Mouse (Mus musculus): ENCODE measurements around the gene Trafd1.

Trafd1 gene

GRCm38 (mm10) chr5:121385461-121386119 is at the start of gene Trafd1:
Gene Trafd1, minus strand, starts transcription at chr5:121385632.
- TF ChIP-seq GATA4 (IDR thresholded peaks at IDR 0.05; ENCODE audit: insufficient replicate concordance, low read length), result no peak

GRCm38 (mm10) chr5:121428954-121429353 is 43.5 kb upstream of the Trafd1 start:
- no peak for TF ChIP-seq GATA4 (IDR thresholded peaks at IDR 0.05; ENCODE audit: insufficient replicate concordance, low read length)

- TF ChIP-seq GATA4 (IDR thresholded peaks at IDR 0.05; ENCODE audit: insufficient replicate concordance, low read length), result no peak
Observed at GRCm38 (mm10) chr5:121423297-121423696, 37.9 kb upstream of the Trafd1 start.

- TF ChIP-seq GATA4 (IDR thresholded peaks at IDR 0.05; ENCODE audit: insufficient replicate concordance, low read length), result no peak
Observed at GRCm38 (mm10) chr5:121422787-121423186, 37.4 kb upstream of the Trafd1 start.

- no peak for TF ChIP-seq GATA4 (IDR thresholded peaks at IDR 0.05; ENCODE audit: insufficient replicate concordance, low read length)
Observed at GRCm38 (mm10) chr5:121420721-121421120, 35.3 kb upstream of the Trafd1 start.

- no peak for TF ChIP-seq GATA4 (IDR thresholded peaks at IDR 0.05; ENCODE audit: insufficient replicate concordance, low read length)
Observed at GRCm38 (mm10) chr5:121410975-121411374, 25.5 kb upstream of the Trafd1 start.

GRCm38 (mm10) chr5:121407856-121408255 is 22.4 kb upstream of the Trafd1 start:
- TF ChIP-seq GATA4 (IDR thresholded peaks at IDR 0.05; ENCODE audit: insufficient replicate concordance, low read length), result no peak

- no peak for TF ChIP-seq GATA4 (IDR thresholded peaks at IDR 0.05; ENCODE audit: insufficient replicate concordance, low read length)
Observed at GRCm38 (mm10) chr5:121400849-121401248, 15.4 kb upstream of the Trafd1 start.

GRCm38 (mm10) chr5:121400064-121400463 is 14.6 kb upstream of the Trafd1 start:
- TF ChIP-seq GATA4 (IDR thresholded peaks at IDR 0.05; ENCODE audit: insufficient replicate concordance, low read length), result no peak

- TF ChIP-seq GATA4 (IDR thresholded peaks at IDR 0.05; ENCODE audit: insufficient replicate concordance, low read length), result no peak
Observed at GRCm38 (mm10) chr5:121399540-121399939, 14.1 kb upstream of the Trafd1 start.

GRCm38 (mm10) chr5:121398965-121399462 is 13.6 kb upstream of the Trafd1 start:
- TF ChIP-seq GATA4 (IDR thresholded peaks at IDR 0.05; ENCODE audit: insufficient replicate concordance, low read length), result no peak

- no peak for TF ChIP-seq GATA4 (IDR thresholded peaks at IDR 0.05; ENCODE audit: insufficient replicate concordance, low read length)
Observed at GRCm38 (mm10) chr5:121398146-121398964, 12.9 kb upstream of the Trafd1 start.

GRCm38 (mm10) chr5:121397187-121398145 is 12.0 kb upstream of the Trafd1 start, which contains the start of gene Naa25:
Gene Naa25, plus strand, starts transcription at chr5:121397936.
- no peak; the same call in 1 of the 2 replicates for TF ChIP-seq GATA4 (IDR thresholded peaks at IDR 0.05; ENCODE audit: insufficient replicate concordance, low read length)

GRCm38 (mm10) chr5:121395621-121396020 is 10.2 kb upstream of the Trafd1 start:
- TF ChIP-seq GATA4 (IDR thresholded peaks at IDR 0.05; ENCODE audit: insufficient replicate concordance, low read length), result no peak

GRCm38 (mm10) chr5:121393402-121393801 is 8.0 kb upstream of the Trafd1 start:
- TF ChIP-seq GATA4 (IDR thresholded peaks at IDR 0.05; ENCODE audit: insufficient replicate concordance, low read length), result no peak
